In genomic region chr11:102449043-102450008, GRCm38 (mm10) we compare ENCODE assay signal across 14 mouse cellular contexts. TPM values are rescaled to one million over a fixed set of nuclear protein-coding genes. Genes with fewer than 3 reads are reported as not detected.
A peak's percentile ranks its signal among the peaks of the same experiment; 100 is the strongest.
DNase-seq lines count a peak whose midpoint lies in the region; ATAC-seq lines count a peak whose summit lies in the region.
"Had no signal": no experiment of that assay in that cellular context is flagged by ENCODE, and none has a peak within 500 bp of the region (broad histone marks: within the 10 kb centered on the region; RNA-seq: fewer than 3 reads in every experiment).

No protein-coding gene starts in this region.

- H3K4me2 ChIP-seq in kidney, embryonic 15.5 days, result peak overlapping the region; percentile 90; the same call in 1 of the 2 replicates
- H3K4me2 ChIP-seq in midbrain, embryonic 13.5 days (replicated peaks), result no peak overlapping the region
- H3K4me2 ChIP-seq: liver, embryonic 15.5 days had no signal

- peaks cover 3% of the 10 kb centered on the region; the same call in 1 of the 2 replicates for H3K27me3 ChIP-seq in kidney, embryonic 15.5 days
- H3K27me3 ChIP-seq in midbrain, embryonic 13.5 days, result peaks cover 34% of the 10 kb centered on the region

- DNase-seq in kidney, adult 18-20 months, result peak; percentile 40
- no peak for DNase-seq in kidney, adult 11 months
- peak; percentile 93 for DNase-seq in brain, adult 2 months (ENCODE audit: low read depth, low spot score)
- peak; percentile 76 for DNase-seq in cerebellum, adult 9-10 months
- DNase-seq in yolk sac, embryonic 10.5 days (ENCODE audit: low spot score), result no peak
- DNase-seq in urinary bladder, postnatal 36 days (ENCODE audit: low spot score in 2 of 2), result no peak
- DNase-seq: adrenal gland, adult 8-10 months; heart, postnatal 36 days; lung, postnatal 14 days had no signal

- H3K4me1 ChIP-seq in kidney, embryonic 15.5 days, result peaks cover 67% of the 10 kb centered on the region
- H3K4me1 ChIP-seq in midbrain, embryonic 13.5 days (replicated peaks), result peaks cover 39% of the 10 kb centered on the region

- H3K4me3 ChIP-seq in kidney, embryonic 15.5 days (replicated peaks), result no peak overlapping the region
- H3K4me3 ChIP-seq in midbrain, embryonic 13.5 days (replicated peaks), result no peak overlapping the region
- H3K4me3 ChIP-seq: liver, embryonic 15.5 days; neural tube, embryonic 15.5 days had no signal

- H3K27ac ChIP-seq in kidney, embryonic 15.5 days, result peak overlapping the region; percentile 96
- H3K27ac ChIP-seq in midbrain, embryonic 13.5 days, result no peak overlapping the region
- H3K27ac ChIP-seq: liver, embryonic 15.5 days; neural tube, embryonic 15.5 days had no signal

- WGBS in kidney, embryonic 15.5 days, result 44% methylated on average over 17 of the region's 17 CpGs
- 41% methylated on average over 17 of the region's 17 CpGs for WGBS in midbrain, embryonic 13.5 days

- no peaks in the 10 kb centered on the region for H3K36me3 ChIP-seq in kidney, embryonic 15.5 days
- no peaks in the 10 kb centered on the region for H3K36me3 ChIP-seq in midbrain, embryonic 13.5 days
- H3K36me3 ChIP-seq: liver, embryonic 15.5 days; neural tube, embryonic 15.5 days had no signal

- H3K9me3 ChIP-seq in kidney, embryonic 15.5 days (replicated peaks), result no peaks in the 10 kb centered on the region
- no peaks in the 10 kb centered on the region for H3K9me3 ChIP-seq in midbrain, embryonic 13.5 days
- H3K9me3 ChIP-seq: liver, embryonic 15.5 days; neural tube, embryonic 15.5 days had no signal

- no peak overlapping the region for H3K9ac ChIP-seq in kidney, embryonic 15.5 days
- H3K9ac ChIP-seq in midbrain, embryonic 13.5 days (replicated peaks), result no peak overlapping the region
- H3K9ac ChIP-seq: liver, embryonic 15.5 days; neural tube, embryonic 15.5 days had no signal

- ATAC-seq in kidney, embryonic 15.5 days (replicated peaks; ENCODE audit: low FRiP score), result no peak
- ATAC-seq in midbrain, embryonic 13.5 days, result no peak
- ATAC-seq: hindbrain, embryonic 16.5 days had no signal

RNA-seq across cellular contexts. Expression of gene Fam171a2, which starts 1.8 kb away (rescaled TPM):
- polyA plus RNA-seq in kidney, embryonic 15.5 days (2015; fragmentation: Nextera tagmentation; extraction: Ambion mirVana), result 6.9 and 7.1 TPM in 2 replicates
- 10.9 and 18.4 TPM in 2 replicates for polyA plus RNA-seq in midbrain, embryonic 13.5 days (2015; fragmentation: Nextera tagmentation; extraction: Ambion mirVana)

RNA-seq across cellular contexts. Expression of gene Grn, which starts 19.2 kb away (rescaled TPM):
- 151 and 172 TPM in 2 replicates for polyA plus RNA-seq in kidney, embryonic 15.5 days (2015; fragmentation: Nextera tagmentation; extraction: Ambion mirVana)
- 57.4 and 61.8 TPM in 2 replicates for polyA plus RNA-seq in midbrain, embryonic 13.5 days (2015; fragmentation: Nextera tagmentation; extraction: Ambion mirVana)

RNA-seq across cellular contexts. Expression of gene Itga2b, which starts 20.6 kb away (rescaled TPM):
- 8.2 and 11.0 TPM in 2 replicates for polyA plus RNA-seq in kidney, embryonic 15.5 days (2015; fragmentation: Nextera tagmentation; extraction: Ambion mirVana)
- polyA plus RNA-seq in midbrain, embryonic 13.5 days (2015; fragmentation: Nextera tagmentation; extraction: Ambion mirVana), result 4.9 and 6.0 TPM in 2 replicates

RNA-seq across cellular contexts. Expression of gene Slc25a39, which starts 41.6 kb away (rescaled TPM):
- polyA plus RNA-seq in kidney, embryonic 15.5 days (2015; fragmentation: Nextera tagmentation; extraction: Ambion mirVana), result 271 and 298 TPM in 2 replicates
- 141 and 154 TPM in 2 replicates for polyA plus RNA-seq in midbrain, embryonic 13.5 days (2015; fragmentation: Nextera tagmentation; extraction: Ambion mirVana)

RNA-seq across cellular contexts. Expression of gene Rundc3a, which starts 56.1 kb away (rescaled TPM):
- 2.5 and 4.9 TPM in 2 replicates for polyA plus RNA-seq in kidney, embryonic 15.5 days (2015; fragmentation: Nextera tagmentation; extraction: Ambion mirVana)
- 131 and 153 TPM in 2 replicates for polyA plus RNA-seq in midbrain, embryonic 13.5 days (2015; fragmentation: Nextera tagmentation; extraction: Ambion mirVana)

Comparison
In these comparisons a context has a peak if more than half of its experiments do, and no peak if none do; other contexts are left out.
1. DNase-seq: peak in kidney, adult 18-20 months (single experiment), brain, adult 2 months (single experiment) and cerebellum, adult 9-10 months (single experiment); none in kidney, adult 11 months (single experiment), yolk sac, embryonic 10.5 days (single experiment) and urinary bladder, postnatal 36 days (0 of 2).